Mouse (Mus musculus) stomach, postnatal 0 days (tissue): ENCODE results near the gene Aqp12.

Experiments used
- CTCF ChIP-seq: IDR thresholded peaks from 2 replicates; pipeline ENCODE4 v1.5.1; 2016; ENCODE audit warnings: antibody characterized with exemption, low read depth, mild to moderate bottlenecking, moderate library complexity
- EP300 ChIP-seq: optimal IDR thresholded peaks from 2 replicates; pipeline ENCODE3; 2016; ENCODE audit warnings: antibody characterized with exemption

DNA sequence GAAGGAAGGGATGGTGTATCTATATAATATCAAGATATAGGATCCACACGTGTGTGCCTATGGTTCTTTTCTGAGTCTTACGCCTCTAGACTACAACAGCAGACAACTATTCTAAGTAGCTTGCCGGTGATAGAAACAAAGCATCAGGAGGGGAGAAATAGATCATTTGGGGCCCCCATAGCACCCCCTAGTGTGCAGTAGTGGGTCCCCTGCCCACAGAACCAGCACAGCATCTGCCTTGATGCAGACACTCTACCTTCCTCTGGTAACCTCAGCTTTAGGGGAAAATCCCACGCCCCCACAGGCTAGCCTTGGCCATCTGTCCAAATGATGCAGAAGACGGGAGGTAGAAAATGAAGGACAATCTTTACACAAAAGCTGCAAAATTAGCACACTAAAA lies 21.1 kb upstream of the Aqp12 start:
- TF ChIP-seq CTCF (no peak), EP300 (no peak)
